Mouse (Mus musculus) left cerebral cortex, postnatal 10 days (tissue): Measurements from ENCODE around the gene Lrmda. TPM values are rescaled to one million over a fixed set of nuclear protein-coding genes. Genes with fewer than 3 reads are reported as not detected.

ENCODE experiments used
- DNase-seq, 2 experiments: peaks; one replicate each; pipeline ENCODE4 v3.0.0; 2021 to 2022; ENCODE audit warnings: low spot score in 2 of 2, mixed read lengths in 1 of 2; ENCODE audit errors: extremely low spot score in 1 of 2
- intact Hi-C: fragments of 180-260 bp; cut with DNase I; formaldehyde crosslinking; loops from one replicate; pipeline ENCODE4 v1.15.1; 2025
- total RNA-seq, 2 experiments: library from RNA; stranded (reverse); gene quantifications; 2 replicates each; pipeline ENCODE4 v1.2.3; 2021

Gene Lrmda
- total RNA-seq, 2 experiments from 2014 or later, result 1.1 TPM; not detected in 1

DNA sequence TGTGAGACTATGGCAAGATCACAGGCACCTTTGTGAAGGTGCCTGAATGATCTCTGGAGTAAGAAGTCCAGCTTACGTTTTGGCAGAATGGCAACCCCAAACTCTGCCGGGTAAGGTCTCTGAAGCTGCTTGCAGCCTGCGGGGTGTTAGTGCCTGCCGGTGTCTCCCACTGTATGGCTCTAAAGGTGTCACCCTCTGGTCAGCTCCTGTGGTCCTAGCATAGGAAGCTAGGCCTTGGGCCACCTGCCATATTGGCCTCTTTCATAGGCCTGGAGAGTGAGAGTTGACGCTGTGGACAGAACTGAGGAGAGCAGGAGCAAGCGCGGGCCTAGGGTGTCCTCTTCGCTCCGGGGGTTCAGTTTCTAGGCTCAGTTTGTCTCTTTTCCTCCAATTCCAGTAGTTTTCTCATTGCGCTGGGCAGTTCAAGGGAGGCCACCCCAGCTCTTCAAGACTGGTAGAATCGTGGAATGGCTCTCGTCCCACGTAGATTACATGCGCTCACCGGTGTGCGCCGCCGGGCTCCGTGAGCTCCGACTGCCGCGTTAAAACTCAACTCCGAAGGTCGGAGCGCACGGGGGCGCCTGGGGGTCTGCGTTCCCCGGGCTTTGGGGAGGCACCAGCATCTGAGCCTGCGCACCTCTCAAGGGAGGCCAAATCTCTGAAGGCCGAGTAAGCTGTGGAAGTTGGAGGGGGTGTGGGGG is 29.0 kb upstream of the Lrmda start:
- intact Hi-C loops, result no loop called here
- DNase-seq, result no peak

GRCm38 (mm10) chr14:21991251-21991780 is 28.2 kb upstream of the Lrmda start:
- intact Hi-C loops, result no loop called here

DNA sequence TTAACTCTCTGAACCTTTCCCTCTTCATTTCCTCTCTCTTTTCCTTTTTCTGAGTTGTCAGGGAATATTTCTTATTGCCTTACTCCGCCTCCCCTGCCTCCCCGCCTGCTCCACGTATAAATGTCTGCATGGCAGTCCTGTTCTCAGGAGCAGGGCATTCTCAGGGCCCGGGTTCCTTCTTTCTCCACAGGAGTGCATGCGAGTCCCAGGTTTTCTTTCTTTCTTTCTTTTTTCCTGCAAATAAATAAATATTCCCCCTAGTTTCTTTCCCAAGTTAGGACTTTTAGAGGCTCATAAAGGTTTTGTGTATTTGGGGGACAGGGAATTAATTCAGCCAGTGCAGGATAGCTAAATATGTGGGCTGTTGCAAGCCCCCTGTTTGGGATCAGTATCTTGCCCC is 27.7 kb upstream of the Lrmda start:
- no peak for DNase-seq
- intact Hi-C loops, result no loop called here

More at GRCm38 (mm10) chr14:21991251-21991780, 28.2 kb upstream of the Lrmda start:
- no peak for DNase-seq

GRCm38 (mm10) chr14:21992321-21992885 is 27.1 kb upstream of the Lrmda start:
- intact Hi-C loops, result no loop called here
- DNase-seq, result no peak

- no peak for DNase-seq
- intact Hi-C loops, result no loop called here
Measured at GRCm38 (mm10) chr14:21993251-21994060, 26.1 kb upstream of the Lrmda start.

- intact Hi-C loops, result no loop called here
- DNase-seq, result no peak
Measured at GRCm38 (mm10) chr14:21994061-21994990, 25.2 kb upstream of the Lrmda start.

- intact Hi-C loops, result no loop called here
- DNase-seq, result peak in 1 of 2 experiments; percentile 66
Measured at GRCm38 (mm10) chr14:21995031-21995754, 24.3 kb upstream of the Lrmda start.

GRCm38 (mm10) chr14:21999588-21999987 is 19.9 kb upstream of the Lrmda start:
- intact Hi-C loops, result no loop called here
- DNase-seq, result no peak

GRCm38 (mm10) chr14:22003231-22003630 is 16.3 kb upstream of the Lrmda start:
- no peak for DNase-seq
- intact Hi-C loops, result no loop called here

GRCm38 (mm10) chr14:22003631-22004030 is 15.9 kb upstream of the Lrmda start:
- intact Hi-C loops, result no loop called here

GRCm38 (mm10) chr14:22004943-22005342 is 14.6 kb upstream of the Lrmda start:
- DNase-seq, result no peak
- intact Hi-C loops, result no loop called here

More at GRCm38 (mm10) chr14:22003631-22004030, 15.9 kb upstream of the Lrmda start:
- DNase-seq, result no peak

DNA sequence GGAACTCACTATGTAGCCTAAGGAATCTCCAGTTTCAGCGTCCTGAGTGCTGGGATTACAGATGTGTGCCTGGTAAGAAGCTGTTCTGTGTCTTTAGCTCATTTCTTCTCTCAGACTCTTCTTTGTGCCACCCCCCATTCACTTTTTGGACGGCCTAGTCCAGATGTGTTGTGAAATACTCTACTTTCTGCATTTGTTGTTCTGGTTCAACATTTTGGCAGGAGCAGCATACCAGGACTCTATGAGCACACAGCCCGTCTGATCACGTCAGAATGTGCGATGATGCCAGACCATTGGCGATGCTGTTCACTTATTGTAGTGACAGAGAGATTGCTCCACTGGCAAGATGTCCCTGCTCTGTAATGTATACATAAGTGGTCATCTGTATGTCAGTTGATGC is 12.5 kb upstream of the Lrmda start:
- DNase-seq, result no peak
- intact Hi-C loops, result no loop called here

DNA sequence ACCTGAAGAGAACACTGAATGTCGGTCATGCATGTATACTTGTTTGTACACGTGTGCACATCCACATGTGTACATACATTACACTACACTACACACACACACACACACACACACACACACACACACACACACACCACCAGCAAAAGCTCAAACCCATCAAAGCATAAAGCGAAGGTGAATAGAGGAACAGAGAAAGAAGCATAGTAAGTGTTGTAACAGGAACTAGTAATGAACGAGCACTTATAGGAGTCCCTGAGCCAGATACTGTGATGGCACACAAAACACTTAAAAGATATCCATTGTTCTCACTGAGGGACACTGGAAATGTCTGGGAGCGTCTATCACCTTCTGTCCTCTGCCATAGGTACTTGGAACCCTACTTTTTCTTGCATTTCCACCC is 5.2 kb upstream of the Lrmda start:
- intact Hi-C loops, result no loop called here
- no peak for DNase-seq

DNA sequence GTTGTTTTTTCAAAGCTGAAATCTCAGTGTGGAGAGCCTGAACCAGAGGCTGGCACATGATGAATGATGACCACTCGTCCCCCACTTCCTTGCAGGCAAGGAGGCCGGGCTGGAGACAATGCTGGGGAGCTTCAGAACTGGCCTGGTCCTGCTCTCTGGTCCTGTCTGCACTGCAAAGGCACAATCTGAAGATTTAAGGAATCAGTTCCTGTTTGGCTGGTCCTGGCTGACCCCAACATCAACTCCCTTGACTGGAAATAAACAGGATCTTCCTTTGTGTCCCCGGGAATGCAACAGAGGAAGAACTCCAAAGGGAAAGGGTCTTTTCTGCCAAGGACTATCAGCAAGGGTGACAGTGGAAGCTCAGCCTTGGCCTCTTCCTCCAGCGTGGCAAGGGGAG is 4.7 kb upstream of the Lrmda start:
- intact Hi-C loops, result no loop called here
- DNase-seq, result no peak

DNA sequence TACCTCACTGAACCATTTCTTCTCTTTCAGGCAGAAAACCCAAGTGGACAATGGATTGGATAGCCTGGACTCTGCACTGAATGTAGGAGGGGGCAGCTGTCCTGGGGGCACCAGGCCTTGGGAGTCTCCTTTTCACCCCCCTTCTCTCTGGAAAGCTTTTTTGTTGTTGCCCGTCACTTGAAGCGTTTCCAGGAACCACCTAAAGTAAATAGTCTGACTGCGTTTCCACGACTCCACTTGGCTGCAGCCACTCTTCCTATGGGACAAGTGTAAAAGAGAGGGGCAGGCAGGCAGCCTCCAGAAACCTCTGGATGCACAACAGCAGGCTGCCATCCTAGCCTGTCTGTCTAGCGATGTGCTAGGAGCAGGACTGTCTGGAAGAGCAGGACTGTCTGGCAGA is 2.5 kb upstream of the Lrmda start:
- no peak for DNase-seq
- intact Hi-C loops, result no loop called here

DNA sequence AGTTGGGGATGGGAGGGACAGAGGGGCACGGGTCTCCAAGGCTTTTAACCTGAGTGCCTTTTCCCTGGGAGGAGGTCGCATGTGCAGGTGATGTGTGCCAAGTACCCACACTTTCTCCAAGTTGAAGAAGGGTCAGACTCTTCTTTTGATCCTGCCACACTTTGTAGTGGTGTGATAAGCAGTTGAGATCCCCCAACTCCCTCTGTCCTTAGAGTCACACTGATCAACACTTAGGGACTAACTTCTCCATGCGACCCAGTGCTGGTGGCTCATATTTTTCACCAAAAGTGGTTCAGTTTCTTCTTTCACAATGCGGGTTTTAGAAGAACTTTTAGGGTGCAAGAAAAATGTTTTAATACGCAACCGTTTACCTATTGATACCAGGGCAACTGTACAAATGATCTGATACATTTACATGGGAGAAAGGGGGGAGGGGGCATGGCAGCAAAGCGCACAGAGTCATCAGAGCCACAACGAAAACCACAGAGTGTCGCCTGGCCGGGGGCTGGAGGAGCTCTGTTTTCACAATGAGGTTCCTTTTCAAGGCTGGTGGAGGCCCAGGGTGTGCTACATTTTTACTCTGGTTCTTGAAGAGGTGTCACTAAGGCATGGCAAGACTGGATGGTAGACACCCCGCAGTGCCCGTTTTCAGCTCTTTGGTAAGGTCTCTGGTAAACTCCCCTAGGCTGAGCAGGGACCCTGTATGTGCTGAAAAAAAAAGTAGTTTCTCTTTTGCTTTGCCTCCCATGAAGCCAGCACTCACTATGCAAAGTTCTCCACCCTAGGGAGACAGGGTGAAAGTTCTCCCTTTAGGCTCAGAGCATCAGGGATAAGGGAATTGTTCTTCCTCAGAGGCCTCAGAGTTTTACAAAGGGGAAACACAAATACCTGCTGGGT is 685 bp downstream of the Lrmda start:
- intact Hi-C loops, result no loop called here

GRCm38 (mm10) chr14:22020885-22021284 is 1.4 kb downstream of the Lrmda start:
- intact Hi-C loops, result no loop called here
- DNase-seq, result peak; percentile 17 to 40

More for the DNA sequence above, 685 bp downstream of the Lrmda start:
- no peak for DNase-seq
